Mouse (Mus musculus): ENCODE data around the gene Ehd4.

DNA sequence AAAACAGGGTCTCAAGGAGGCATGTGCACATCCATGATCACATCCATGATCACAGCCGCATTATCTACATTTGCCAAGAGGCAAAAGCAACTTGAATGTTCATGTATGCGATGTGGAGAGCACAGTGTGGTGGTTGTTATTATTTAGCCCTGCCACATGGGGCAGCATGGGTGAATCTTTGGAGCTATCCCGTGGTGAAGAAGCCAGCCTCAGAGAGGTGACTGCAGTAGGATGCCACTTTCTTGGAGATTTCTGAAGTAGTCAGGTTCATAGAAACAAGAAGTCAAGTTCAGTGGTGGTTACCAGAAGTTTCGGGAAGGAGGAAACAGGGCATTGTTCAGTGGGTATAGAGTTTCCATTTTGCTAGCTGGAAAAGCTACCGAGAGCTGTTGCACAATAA, 3.6 kb upstream of the Ehd4 start:
- TF ChIP-seq MAFK (IDR thresholded peaks at IDR 0.05; ENCODE audit: insufficient read depth, low read depth, low read length) (no peak), HCFC1 (IDR thresholded peaks at IDR 0.05; ENCODE audit: borderline replicate concordance, insufficient read depth, low read length) (no peak), ZNF384 (IDR thresholded peaks at IDR 0.05; ENCODE audit: low read depth, low read length) (no peak), ZC3H11A (IDR thresholded peaks at IDR 0.05; ENCODE audit: borderline replicate concordance, low read depth, low read length) (no peak)

All from ES-E14 (cell line).